ENCODE assay signal across 7 mouse cellular contexts in the genomic region with DNA sequence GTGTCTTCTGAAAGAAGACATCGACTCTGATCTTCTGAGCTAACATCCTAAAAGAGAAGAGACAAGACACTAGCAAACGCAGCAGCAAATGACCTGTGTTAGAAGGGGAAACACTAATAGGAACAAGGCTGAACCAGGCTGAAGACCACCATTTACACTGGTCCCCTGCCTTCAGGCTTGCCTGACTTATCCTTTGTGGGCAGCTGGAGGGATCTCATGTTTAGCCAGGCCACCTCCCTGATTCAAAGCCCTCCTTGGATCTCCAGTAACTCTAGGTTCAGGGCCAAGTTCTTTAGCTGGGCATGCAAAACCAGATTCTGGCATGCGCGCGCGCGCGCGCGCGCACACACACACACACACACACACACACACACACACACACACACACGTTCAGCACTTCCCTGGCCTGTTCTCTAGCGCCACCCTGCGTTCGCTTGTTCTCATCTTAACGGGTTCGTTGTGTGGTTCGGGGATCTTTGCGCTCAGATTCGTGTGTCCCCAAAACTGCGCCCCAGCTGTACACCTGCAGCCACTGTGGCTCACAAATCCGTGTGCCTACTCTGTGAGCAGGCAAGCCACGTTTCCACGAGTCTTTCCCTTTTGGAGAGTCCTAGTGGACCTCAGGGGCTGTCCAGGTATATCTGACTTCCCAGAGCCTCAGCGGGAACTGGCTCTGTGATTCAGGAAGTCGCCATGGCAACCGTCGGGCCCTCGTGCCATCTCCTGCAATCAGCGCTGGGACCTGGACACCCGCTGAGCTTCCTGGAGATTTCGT. TPM values are rescaled to one million over a fixed set of nuclear protein-coding genes. Genes with fewer than 3 reads are reported as not detected.
DNase-seq lines count a peak whose midpoint lies in the region; ATAC-seq lines count a peak whose summit lies in the region.

No protein-coding gene starts in this region.

- no peaks in the 10 kb centered on the region for H3K9me3 ChIP-seq in embryonic facial prominence, embryonic 10.5 days
- no peaks in the 10 kb centered on the region for H3K9me3 ChIP-seq in limb, embryonic 12.5 days
- no peaks in the 10 kb centered on the region for H3K9me3 ChIP-seq in midbrain, embryonic 14.5 days (ENCODE audit: control insufficient read depth, low read length)

- H3K4me2 ChIP-seq in limb, embryonic 12.5 days: peak overlapping the region; percentile 57
- peak overlapping the region; percentile 60 for H3K4me2 ChIP-seq in midbrain, embryonic 14.5 days (ENCODE audit: low read length)

- H3K9ac ChIP-seq in limb, embryonic 12.5 days (replicated peaks): peak overlapping the region; percentile 13; the same call in 1 of the 2 replicates
- H3K9ac ChIP-seq in midbrain, embryonic 14.5 days (replicated peaks; ENCODE audit: low read length): no peak overlapping the region; the same call in 1 of the 2 replicates

- 9% methylated on average over 32 of the region's 32 CpGs for WGBS in embryonic facial prominence, embryonic 10.5 days
- WGBS in limb, embryonic 12.5 days: 6% methylated on average over 25 of the region's 32 CpGs
- WGBS in midbrain, embryonic 14.5 days: 7% methylated on average over 32 of the region's 32 CpGs

- no peaks in the 10 kb centered on the region for H3K36me3 ChIP-seq in embryonic facial prominence, embryonic 10.5 days (replicated peaks)
- no peaks in the 10 kb centered on the region for H3K36me3 ChIP-seq in limb, embryonic 12.5 days
- no peaks in the 10 kb centered on the region for H3K36me3 ChIP-seq in midbrain, embryonic 14.5 days (ENCODE audit: control insufficient read depth, insufficient read depth, low read length)

- peaks cover 12% of the 10 kb centered on the region for H3K4me1 ChIP-seq in embryonic facial prominence, embryonic 10.5 days
- 0 out of 2 replicates have a peak, but pooled peaks cover 3% of the 10 kb centered on the region for H3K4me1 ChIP-seq in limb, embryonic 12.5 days (replicated peaks)
- H3K4me1 ChIP-seq in midbrain, embryonic 14.5 days (ENCODE audit: control insufficient read depth, insufficient read depth, low read length): no peaks in the 10 kb centered on the region

- peak; percentile 80 to 83 for DNase-seq in adrenal gland, postnatal 36 days
- peak; percentile 85 for DNase-seq in embryonic facial prominence, embryonic 10.5 days (ENCODE audit: low spot score)
- peak; percentile 47 for DNase-seq in heart, adult 8-10 months (ENCODE audit: low spot score)
- DNase-seq in kidney, adult 9 months: peak; percentile 68
- DNase-seq in midbrain, embryonic 14.5 days: peak; percentile 90
- DNase-seq in spleen, postnatal 4 days (ENCODE audit: low spot score in 2 of 2): peak; percentile 44 to 81

- H3K4me3 ChIP-seq in embryonic facial prominence, embryonic 10.5 days: peak overlapping the region; percentile 51
- H3K4me3 ChIP-seq in limb, embryonic 12.5 days (replicated peaks): peak overlapping the region; percentile 33
- peak overlapping the region; percentile 25; the same call in 1 of the 2 replicates for H3K4me3 ChIP-seq in midbrain, embryonic 14.5 days (replicated peaks; ENCODE audit: low read depth, low read length)

- peak overlapping the region; percentile 57; the same call in 1 of the 2 replicates for H3K27ac ChIP-seq in embryonic facial prominence, embryonic 10.5 days (replicated peaks)
- no peak overlapping the region for H3K27ac ChIP-seq in limb, embryonic 12.5 days
- no peak overlapping the region for H3K27ac ChIP-seq in midbrain, embryonic 14.5 days (replicated peaks; ENCODE audit: low read depth, low read length)

- peak; percentile 73 for ATAC-seq in limb, embryonic 12.5 days (ENCODE audit: insufficient number of reproducible peaks, insufficient read depth, low FRiP score, low TSS enrichment, low read depth)
- ATAC-seq in midbrain, embryonic 14.5 days (ENCODE audit: low FRiP score, low TSS enrichment): peak; percentile 69

- peaks cover 34% of the 10 kb centered on the region for H3K27me3 ChIP-seq in embryonic facial prominence, embryonic 10.5 days (replicated peaks; ENCODE audit: low read depth, poor library complexity, severe bottlenecking)
- peaks cover 16% of the 10 kb centered on the region for H3K27me3 ChIP-seq in limb, embryonic 12.5 days
- no peaks in the 10 kb centered on the region for H3K27me3 ChIP-seq in midbrain, embryonic 14.5 days (ENCODE audit: control insufficient read depth, insufficient read depth, low read length)

RNA-seq across cellular contexts. Expression of gene Ndufa8, which starts 27.6 kb away (rescaled TPM):
- 100 to 1,000 TPM; 205 to 220 TPM for total RNA-seq in adrenal gland, postnatal 36 days (2021)
- polyA plus RNA-seq in embryonic facial prominence, embryonic 10.5 days (2016; fragmentation: Nextera tagmentation; extraction: Ambion mirVana): 203 and 215 TPM in 2 replicates
- 100 to 1,000 TPM; 642 to 707 (median 697) TPM for total RNA-seq in heart, adult 8-10 months (2022)
- 181 and 194 TPM in 2 replicates for polyA plus RNA-seq in limb, embryonic 12.5 days (2016; fragmentation: Nextera tagmentation; extraction: Ambion mirVana)
- polyA plus RNA-seq in midbrain, embryonic 14.5 days (2014; fragmentation: Nextera tagmentation; extraction: Ambion mirVana): 263 and 316 TPM in 2 replicates

RNA-seq across cellular contexts. Expression of gene Morn5, which starts 27.7 kb away (rescaled TPM):
- 1 to 10 TPM in 1 of 2 experiments, under 1 TPM in 1; 0.56 to 1.1 TPM for total RNA-seq in adrenal gland, postnatal 36 days (2021)
- polyA plus RNA-seq in embryonic facial prominence, embryonic 10.5 days (2016; fragmentation: Nextera tagmentation; extraction: Ambion mirVana): 0.29 and 0.74 TPM in 2 replicates
- not detected for total RNA-seq in heart, adult 8-10 months (2022)
- polyA plus RNA-seq in limb, embryonic 12.5 days (2016; fragmentation: Nextera tagmentation; extraction: Ambion mirVana): not detected in 2 replicates
- 0.54 and 1.5 TPM in 2 replicates for polyA plus RNA-seq in midbrain, embryonic 14.5 days (2014; fragmentation: Nextera tagmentation; extraction: Ambion mirVana)

RNA-seq across cellular contexts. Expression of gene Ttll11, which starts 41.9 kb away (rescaled TPM):
- 10 to 100 TPM in 1 of 2 experiments, 1 to 10 TPM in 1; 1.7 to 23.0 TPM for total RNA-seq in adrenal gland, postnatal 36 days (2021)
- polyA plus RNA-seq in embryonic facial prominence, embryonic 10.5 days (2016; fragmentation: Nextera tagmentation; extraction: Ambion mirVana): 0.55 and 0.85 TPM in 2 replicates
- total RNA-seq in heart, adult 8-10 months (2022): 1 to 10 TPM; 1.5 to 2.7 (median 1.8) TPM
- polyA plus RNA-seq in limb, embryonic 12.5 days (2016; fragmentation: Nextera tagmentation; extraction: Ambion mirVana): 1.3 and 1.5 TPM in 2 replicates
- 5.1 and 6.4 TPM in 2 replicates for polyA plus RNA-seq in midbrain, embryonic 14.5 days (2014; fragmentation: Nextera tagmentation; extraction: Ambion mirVana)
